In the genomic region with DNA sequence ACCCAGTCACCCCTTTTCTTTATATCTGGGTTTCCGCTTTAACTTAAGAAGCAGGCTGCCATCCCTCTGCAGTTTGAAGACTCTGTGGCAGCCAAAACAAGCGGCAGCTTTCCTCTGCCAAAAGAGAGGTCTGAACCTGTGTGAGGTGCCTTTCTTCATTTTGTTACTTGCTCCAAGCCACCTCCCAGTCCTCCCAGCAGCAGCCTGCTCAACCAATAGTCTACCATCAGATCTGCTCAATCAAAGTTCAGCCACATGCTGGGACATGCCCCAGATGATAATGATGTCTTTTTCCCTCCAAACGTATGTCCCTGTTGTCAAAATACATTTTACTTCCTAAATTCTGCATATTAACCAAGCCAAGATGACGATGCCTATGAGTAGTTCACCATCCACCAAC, we compare ENCODE assay signal across 27 mouse cellular contexts.
"Had no signal": no experiment of that assay in that cellular context is flagged by ENCODE, and none has a peak within 500 bp of the region (broad histone marks: within the 10 kb centered on the region; RNA-seq: fewer than 3 reads in every experiment).

No protein-coding gene starts in this region.

- H3K9ac ChIP-seq: embryonic facial prominence, embryonic 12.5 days; embryonic facial prominence, embryonic 13.5 days; embryonic facial prominence, embryonic 15.5 days; forebrain, embryonic 12.5 days; forebrain, embryonic 13.5 days; forebrain, embryonic 15.5 days; heart, embryonic 12.5 days; heart, embryonic 13.5 days had no signal

- H3K9me3 ChIP-seq: embryonic facial prominence, embryonic 10.5 days; embryonic facial prominence, embryonic 12.5 days; embryonic facial prominence, embryonic 13.5 days; embryonic facial prominence, embryonic 15.5 days; forebrain, embryonic 10.5 days; forebrain, embryonic 12.5 days; forebrain, embryonic 13.5 days; forebrain, embryonic 15.5 days; heart, embryonic 10.5 days; heart, embryonic 12.5 days; heart, embryonic 13.5 days had no signal

- H3K36me3 ChIP-seq: embryonic facial prominence, embryonic 10.5 days; embryonic facial prominence, embryonic 12.5 days; embryonic facial prominence, embryonic 13.5 days; embryonic facial prominence, embryonic 15.5 days; forebrain, embryonic 10.5 days; forebrain, embryonic 12.5 days; forebrain, embryonic 15.5 days; heart, embryonic 10.5 days; heart, embryonic 12.5 days; heart, embryonic 13.5 days had no signal

- H3K4me3 ChIP-seq: embryonic facial prominence, embryonic 10.5 days; embryonic facial prominence, embryonic 12.5 days; embryonic facial prominence, embryonic 13.5 days; embryonic facial prominence, embryonic 15.5 days; erythroblast, embryonic 14.5 days; forebrain, embryonic 10.5 days; forebrain, embryonic 12.5 days; forebrain, embryonic 13.5 days; forebrain, embryonic 15.5 days; gastrocnemius, adult 2 months; heart, adult 2 months; heart, embryonic 10.5 days; heart, embryonic 12.5 days; heart, embryonic 13.5 days had no signal

- H3K27ac ChIP-seq: embryonic facial prominence, embryonic 10.5 days; embryonic facial prominence, embryonic 12.5 days; embryonic facial prominence, embryonic 13.5 days; embryonic facial prominence, embryonic 15.5 days; forebrain, embryonic 10.5 days; forebrain, embryonic 12.5 days; forebrain, embryonic 13.5 days; forebrain, embryonic 15.5 days; gastrocnemius, adult 2 months; heart, adult 2 months; heart, embryonic 10.5 days; heart, embryonic 13.5 days had no signal

- ATAC-seq: forebrain, embryonic 13.5 days; forebrain, embryonic 15.5 days had no signal

- H3K27me3 ChIP-seq: embryonic facial prominence, embryonic 12.5 days; embryonic facial prominence, embryonic 13.5 days; embryonic facial prominence, embryonic 15.5 days; forebrain, embryonic 12.5 days; forebrain, embryonic 13.5 days; forebrain, embryonic 15.5 days; heart, embryonic 12.5 days; heart, embryonic 13.5 days had no signal

- H3K4me2 ChIP-seq: embryonic facial prominence, embryonic 12.5 days; embryonic facial prominence, embryonic 13.5 days; embryonic facial prominence, embryonic 15.5 days; forebrain, embryonic 12.5 days; forebrain, embryonic 13.5 days; forebrain, embryonic 15.5 days; heart, embryonic 11.5 days; heart, embryonic 12.5 days; heart, embryonic 13.5 days had no signal

- DNase-seq: cerebellum, adult 9-10 months; cerebellum, adult 9-11 months; cerebellum, postnatal 10 days; cerebellum, postnatal 14 days; cerebellum, postnatal 25 days; cerebellum, postnatal 36 days; embryo, embryonic 11 days; gastrocnemius, adult 2 months; gastrocnemius, postnatal 10 days; gastrocnemius, postnatal 14 days; gastrocnemius, postnatal 25 days; gastrocnemius, postnatal 36 days; heart, adult 11 months; heart, adult 2 months had no signal

- H3K4me1 ChIP-seq: embryonic facial prominence, embryonic 10.5 days; embryonic facial prominence, embryonic 12.5 days; embryonic facial prominence, embryonic 13.5 days; embryonic facial prominence, embryonic 15.5 days; forebrain, embryonic 10.5 days; forebrain, embryonic 12.5 days; forebrain, embryonic 13.5 days; forebrain, embryonic 15.5 days; heart, embryonic 10.5 days; heart, embryonic 12.5 days; heart, embryonic 13.5 days had no signal
